Mouse (Mus musculus): ENCODE measurements around the gene Gpsm3.

Gene Gpsm3

DNA sequence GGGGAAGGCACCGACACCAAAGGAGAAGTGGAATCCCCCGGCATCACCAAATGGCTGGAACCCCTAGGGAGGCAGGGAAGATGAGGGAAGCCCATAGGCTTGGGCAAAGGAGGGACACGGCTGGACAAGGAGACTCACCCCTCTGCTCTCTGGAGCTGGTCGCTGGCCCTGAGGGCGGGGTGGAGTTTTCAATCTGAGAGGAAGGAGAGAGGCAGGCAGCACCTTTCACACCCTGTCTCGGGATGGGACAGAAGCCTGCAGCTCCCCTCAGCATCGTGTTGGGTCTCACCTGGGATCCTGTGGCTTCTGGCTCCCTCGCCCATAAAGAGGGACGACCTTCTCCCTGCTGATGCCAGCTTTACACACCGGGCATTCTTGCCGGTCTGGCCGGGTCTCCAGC lies 12.2 kb downstream of the Gpsm3 start:
- DNase-seq (ENCODE audit: low read depth, low spot score): no peak

DNA sequence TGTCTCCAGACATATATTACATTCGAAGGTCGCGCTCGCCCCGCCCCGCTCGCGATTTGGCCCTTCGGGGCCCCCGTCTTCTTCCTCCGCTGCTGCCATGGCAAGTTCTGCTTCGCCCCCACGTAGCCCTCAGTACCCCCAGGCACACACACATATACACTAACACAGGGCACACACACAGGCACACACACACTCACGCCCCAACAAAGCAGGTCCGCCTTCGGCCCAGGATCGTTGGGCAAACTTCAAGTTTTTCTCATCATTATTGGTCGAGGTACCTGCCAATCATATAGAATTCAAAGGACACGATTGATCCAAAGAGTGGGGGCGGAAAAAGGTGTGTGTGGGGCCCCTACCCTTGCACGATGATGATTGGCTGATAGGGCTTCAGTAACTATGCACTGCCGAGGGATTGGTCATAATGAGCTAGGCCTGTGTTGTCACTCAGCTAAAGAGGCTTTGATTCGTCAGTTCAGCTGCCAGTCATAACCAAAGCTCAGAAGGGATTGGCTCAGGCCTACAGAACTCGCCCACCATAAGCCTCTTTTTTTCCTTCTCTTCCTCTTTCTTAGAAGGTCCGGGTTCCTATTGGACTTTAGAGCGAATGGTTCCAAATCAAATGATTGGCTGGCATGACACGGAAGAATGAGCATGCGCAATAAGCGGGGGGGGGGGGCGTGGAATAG lies 13.9 kb downstream of the Gpsm3 start, which contains the start of gene Rnf5:
Gene Rnf5 (minus strand): TSS at position 316 of the 686 bp plus-strand sequence.
- DNase-seq (ENCODE audit: low read depth, low spot score): peak; percentile 100

DNA sequence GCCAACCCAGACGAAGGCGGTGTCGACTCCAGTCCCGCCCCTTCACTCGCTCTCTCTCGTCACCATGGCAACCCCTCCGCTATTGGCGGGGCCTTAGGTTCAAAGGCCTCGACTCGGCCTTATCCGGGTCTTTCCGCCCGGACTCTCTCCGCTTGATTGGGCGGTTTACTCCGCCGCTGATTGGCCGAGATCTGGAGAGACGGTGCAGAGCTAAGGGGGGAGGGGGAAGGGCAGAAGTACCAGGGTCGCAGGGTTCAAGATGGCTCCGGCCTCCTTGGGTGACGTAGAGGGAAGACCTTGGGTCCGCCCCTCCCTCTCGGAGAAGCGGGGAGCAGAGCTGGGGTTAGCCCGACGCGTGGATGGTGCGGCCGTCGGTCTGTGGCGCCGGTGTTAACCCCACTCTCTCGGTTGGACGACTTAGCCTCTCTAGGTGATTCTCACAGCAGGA lies 14.5 kb downstream of the Gpsm3 start, which contains the start of gene Agpat1:
Gene Agpat1 (plus strand): TSS at position 202 of the 448 bp plus-strand sequence.
- DNase-seq (ENCODE audit: low read depth, low spot score): peak; percentile 100

DNA sequence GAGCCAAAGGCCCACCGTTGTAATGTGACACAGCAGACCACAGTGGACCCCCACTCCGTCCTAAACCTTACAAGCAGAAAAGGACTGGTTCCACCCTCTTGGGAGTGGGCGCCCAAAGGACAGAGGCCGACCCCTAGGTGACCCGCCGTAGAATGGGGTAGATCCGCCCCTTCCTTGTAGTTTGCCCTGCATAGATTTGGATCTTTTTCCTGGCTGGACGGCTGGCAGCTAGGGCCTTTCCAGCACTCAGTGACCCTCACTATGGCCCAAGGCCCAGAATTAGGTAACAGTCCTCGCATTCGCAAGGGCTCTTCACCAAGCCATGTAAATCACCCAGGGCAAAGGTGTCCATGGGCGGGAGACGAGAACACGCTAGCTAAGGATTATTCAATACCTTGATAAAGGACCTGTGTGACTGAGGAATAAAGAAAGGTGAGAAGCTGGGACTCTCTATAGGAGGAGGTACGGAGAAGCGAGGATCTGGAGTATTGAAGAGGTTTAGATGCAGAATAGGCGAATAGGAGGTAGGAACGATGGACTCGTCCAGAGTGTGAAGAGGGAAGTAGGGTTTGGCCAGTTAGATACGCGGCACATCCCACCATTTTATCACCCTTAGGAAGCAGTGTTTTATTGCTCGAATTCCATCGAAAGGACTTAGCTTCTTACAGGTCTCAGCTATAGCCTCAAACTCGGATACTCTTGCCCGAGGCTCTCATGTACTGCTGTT lies 15.1 kb downstream of the Gpsm3 start:
- DNase-seq (ENCODE audit: low read depth, low spot score): no peak

DNA sequence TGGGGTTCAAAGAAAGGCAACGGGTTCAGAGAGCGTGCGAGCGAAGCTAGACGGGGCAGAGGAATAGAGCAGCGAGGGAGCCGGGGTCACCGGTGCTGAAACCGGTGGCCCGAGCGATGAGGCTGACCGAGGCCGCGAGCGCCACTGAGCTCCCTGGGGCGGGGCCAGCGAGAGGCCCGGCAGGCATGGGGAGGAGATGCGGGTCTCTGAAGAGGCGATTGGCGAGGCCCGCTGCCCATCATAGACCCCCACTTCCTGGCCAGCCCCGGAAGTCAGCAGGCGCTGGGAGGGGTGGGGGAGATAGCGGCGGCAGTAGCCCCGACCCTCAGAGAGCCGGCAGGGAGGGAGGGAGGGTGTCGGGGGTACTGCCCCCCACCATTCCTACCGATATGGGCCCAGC lies 16.0 kb downstream of the Gpsm3 start:
- peak; percentile 96 for DNase-seq (ENCODE audit: low read depth, low spot score)

DNA sequence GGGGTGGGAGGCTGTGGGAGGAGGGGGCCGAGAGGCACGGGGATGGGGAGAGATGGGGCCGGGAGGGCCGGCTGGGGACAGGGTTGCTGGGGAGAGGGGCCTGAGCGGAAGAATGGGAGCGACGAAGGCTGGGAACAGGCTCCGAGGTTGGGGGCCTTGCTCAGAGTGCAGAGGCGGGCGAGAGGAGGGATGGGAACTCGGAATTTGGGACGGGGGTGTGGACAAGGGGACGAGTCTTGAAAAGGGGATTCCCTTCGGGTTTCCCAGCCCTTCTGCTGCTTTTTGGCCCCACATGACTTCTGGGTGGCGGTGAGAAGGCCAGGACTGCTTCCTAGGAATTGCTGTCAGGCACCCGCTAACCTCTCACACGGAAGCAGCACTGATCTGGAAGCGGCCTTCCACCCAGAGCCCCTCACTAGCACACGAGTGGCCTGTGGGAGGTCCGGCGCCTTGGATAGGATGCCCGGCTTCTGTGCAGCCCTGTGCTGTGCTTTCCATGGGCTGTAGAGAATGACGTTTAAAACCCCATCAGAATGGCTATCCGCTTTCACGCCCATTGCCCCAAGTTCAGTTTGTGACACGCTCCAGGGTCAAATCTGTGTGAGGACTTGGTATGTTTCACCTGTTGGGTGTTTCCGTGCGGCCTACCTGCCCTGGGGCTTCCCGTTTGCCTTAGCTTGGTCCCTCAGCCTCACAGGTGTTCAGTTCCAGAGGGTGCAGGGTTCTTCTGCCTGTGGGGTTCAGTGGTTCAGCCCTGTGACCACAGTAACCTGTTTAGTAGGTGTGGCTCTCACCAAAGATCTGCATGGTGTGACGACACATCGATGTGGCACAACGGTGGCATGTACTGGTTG lies 16.8 kb downstream of the Gpsm3 start:
- DNase-seq (ENCODE audit: low read depth, low spot score): no peak

DNA sequence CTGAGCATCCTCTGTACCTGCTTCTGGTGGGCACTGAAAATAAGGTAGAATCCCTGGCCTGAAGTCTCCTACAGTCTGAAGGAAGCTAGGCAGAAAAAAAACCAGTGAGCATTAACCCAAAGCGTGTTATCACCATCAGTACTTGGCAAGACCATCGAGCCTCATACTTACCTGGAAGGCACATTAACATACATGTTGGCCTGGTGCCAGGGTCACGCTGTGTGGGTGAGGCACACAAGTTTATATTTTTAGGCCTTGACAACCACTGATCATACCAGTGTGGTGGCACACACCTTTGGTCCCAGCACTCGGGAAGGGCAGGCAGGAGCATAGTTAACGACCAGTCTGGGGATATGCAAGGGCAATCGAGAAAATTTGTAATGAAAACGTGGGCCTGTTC lies 18.4 kb downstream of the Gpsm3 start:
- DNase-seq (ENCODE audit: low read depth, low spot score): no peak

DNA sequence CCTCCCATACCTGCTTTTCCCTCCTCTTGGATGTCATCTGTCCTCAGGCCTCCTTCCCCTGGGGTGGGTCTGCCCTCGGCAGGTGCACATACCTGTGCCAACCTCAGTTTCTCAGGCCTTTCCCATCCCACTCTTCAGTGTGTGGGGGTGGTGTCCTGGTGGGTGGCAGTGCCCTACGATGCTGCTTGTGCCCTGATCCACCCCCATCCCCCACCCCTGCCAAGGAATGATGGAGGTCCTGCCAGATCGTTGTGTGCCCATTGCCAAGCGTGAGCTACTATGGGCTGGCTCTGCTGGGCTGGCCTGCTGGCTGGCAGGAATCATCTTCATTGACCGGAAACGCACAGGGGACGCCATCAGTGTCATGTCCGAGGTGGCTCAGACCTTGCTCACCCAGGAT lies 21.4 kb downstream of the Gpsm3 start:
- no peak for DNase-seq (ENCODE audit: low read depth, low spot score)

DNA sequence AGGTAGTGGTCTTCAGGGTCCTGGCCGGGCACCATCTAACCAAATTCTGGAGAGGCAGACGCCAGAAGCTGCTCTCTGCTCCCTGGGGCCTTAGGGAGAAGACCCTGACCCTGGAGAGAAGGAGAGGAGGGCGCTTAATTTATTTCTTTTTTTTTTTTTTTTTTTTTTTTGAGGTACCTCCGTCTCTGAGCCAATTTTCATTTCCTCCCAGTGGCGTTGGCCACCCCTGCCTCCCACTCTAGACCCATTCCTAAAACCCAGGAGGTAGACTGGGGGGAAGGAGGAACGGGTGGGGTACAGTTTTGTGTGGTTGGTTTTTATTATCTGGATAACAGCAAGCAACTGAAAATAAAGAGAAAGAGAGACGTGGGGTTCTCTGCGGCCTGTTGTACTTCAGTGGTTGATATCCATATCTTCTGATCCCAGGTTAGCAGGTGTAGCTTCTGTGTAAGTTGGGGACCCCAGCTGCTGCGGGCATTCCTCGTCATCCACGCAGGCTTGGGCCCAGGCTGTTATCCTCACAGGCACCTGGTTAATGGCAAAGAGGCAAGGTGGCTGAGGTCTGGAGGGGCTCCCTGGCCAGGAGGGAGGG lies 23.5 kb downstream of the Gpsm3 start:
- DNase-seq (ENCODE audit: low read depth, low spot score): no peak

DNA sequence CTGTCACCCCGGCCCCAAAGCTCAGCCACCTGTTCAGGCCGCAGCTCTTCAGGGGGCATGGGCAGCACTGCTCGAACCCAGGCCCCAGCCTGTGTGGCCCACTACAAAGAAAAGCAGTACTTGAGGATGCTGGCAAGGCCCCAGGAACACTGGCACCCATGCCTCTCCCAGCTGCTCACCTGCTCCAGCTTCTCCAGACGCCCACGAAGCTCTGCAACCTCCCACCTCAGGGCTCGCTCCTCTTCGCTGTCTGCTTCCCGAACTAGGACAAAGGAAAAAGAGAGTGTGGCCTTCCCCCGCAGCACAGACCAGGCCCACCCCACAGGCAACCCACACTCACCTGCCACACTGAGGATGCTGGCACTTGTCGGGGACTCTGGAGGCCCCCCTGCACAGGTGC lies 24.2 kb downstream of the Gpsm3 start:
- no peak for DNase-seq (ENCODE audit: low read depth, low spot score)

DNA sequence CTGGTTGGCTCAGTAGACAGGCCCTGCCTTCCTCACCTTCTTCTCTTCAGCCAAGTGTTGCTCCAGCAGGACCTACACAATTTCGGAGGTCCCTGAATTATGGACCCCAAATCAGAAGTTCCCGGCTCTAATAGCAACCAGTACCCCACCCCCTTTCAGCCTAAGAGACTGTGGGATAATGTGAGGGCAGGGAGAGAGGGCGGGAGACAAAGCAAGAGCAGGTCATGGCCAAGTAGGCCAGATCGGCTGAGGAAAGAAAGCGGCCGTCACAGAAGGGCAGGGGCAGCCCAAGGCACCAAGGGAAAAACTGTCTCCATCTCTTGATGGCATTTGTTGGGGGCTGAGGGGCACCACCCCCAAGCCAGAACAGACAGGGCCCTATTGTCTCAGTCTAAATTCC lies 26.3 kb downstream of the Gpsm3 start, which contains the start of gene Egfl8:
Gene Egfl8 (minus strand): TSS at position 101 of the 400 bp plus-strand sequence.
- DNase-seq (ENCODE audit: low read depth, low spot score): no peak

DNA sequence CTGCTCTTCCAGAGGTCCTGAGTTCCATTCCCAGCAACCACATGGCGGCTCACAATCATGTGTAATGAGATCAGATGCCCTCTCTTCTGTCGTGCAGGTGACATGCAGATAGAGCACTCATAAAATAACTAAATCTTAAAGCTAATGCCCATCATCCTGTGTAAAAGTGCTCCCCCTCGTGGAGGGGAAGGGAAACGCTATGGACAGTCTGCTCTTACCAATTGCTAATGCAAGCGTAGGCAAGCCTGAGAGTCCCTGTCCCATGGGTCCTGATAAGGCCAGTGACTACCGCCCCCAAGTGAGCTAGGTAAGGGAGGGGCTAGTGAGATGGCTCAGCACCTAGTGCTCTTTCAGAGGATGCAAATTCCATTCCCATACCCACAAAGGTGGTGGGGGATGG lies 29.4 kb downstream of the Gpsm3 start:
- peak; percentile 84 for DNase-seq (ENCODE audit: low read depth, low spot score)

DNA sequence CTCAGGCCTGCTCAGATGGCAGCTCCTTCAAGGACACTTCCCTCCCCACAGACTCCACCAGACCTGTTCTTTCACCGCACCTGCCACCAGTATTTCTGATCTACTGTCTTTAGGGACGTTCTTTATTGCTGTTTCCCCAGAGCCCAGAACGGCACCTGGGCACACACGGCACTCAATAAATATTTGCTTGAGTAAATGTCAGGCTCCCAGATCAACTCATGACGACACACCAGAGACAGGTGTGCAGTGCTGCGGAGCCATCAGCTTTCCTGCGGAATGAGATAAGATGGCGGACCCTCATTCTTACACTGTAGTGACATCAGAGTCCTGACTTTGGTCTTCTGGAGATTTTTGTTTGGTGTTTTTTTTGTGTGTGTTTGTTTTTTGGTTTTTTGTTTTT lies 31.4 kb downstream of the Gpsm3 start:
- DNase-seq (ENCODE audit: low read depth, low spot score): no peak

DNA sequence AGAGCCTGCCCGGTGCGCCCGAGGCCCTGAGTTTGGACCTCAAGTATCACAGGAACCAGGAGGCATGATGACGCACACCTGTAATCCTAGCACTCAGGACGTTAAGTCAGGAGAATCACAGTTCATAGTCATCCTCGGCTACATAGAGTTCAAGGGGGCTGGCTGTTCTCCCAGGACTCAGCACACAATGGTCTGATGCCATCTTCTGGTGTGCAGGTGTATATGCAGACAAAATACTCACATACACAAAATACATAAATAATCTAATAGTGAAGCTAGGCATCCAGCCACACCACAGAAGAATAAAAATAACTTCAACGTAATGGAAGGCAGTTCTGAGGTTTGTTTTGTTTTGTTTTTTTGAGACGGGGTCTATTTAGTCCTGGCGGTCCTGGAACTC lies 33.6 kb downstream of the Gpsm3 start:
- no peak for DNase-seq (ENCODE audit: low read depth, low spot score)

DNA sequence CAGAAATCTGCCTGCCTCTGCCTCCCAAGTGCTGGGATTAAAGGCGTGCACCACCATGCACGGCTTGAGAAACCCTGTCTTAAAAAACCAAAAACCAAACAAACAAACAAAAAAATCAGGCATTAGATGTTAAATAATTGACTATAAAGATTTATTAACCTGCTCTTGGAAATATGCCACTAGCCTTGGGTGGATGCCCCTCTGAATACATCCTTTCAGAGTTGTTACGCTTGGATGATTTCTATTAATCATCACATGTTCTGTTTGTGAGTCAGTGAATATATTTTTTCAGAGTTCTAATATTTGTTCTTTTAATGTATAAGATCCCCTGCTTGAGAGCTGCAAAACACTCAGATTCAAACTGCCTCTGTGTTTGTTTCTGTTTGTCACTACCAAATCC lies 35.4 kb downstream of the Gpsm3 start:
- DNase-seq (ENCODE audit: low read depth, low spot score): no peak

DNA sequence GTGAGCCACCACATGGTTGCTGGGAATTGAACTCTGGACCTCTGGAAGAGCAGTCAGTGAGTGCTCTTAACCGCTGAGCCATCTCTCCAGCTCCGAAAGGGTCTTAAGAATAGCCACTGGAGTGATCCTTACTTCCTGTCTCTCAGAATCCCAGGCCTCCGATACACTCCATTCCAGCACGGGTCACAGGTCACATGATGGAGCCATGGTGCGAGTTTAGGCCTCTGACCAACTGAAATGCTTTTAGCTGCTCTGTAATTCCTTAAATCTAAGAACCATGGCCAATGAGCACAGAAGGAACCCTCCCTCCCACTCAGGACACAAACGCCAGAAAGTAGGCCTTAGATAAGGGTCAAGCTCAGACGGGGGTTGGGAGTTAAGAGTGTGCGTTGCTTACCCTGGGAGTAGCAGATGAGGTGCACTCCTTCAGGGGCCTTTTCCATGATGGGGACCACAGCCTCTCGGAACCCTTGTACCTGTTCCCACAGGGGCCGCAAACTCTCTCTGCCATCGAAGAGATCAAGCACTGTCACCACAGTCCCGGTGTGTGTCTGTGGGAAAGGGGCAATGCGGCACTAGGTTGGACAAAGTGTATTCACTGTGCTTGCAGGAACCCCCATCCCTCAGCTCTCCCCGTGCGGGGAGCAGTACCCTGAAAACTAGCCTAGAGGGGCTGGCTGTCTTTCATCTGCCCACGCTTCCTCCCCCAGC lies 36.6 kb downstream of the Gpsm3 start:
- DNase-seq (ENCODE audit: low read depth, low spot score): no peak

DNA sequence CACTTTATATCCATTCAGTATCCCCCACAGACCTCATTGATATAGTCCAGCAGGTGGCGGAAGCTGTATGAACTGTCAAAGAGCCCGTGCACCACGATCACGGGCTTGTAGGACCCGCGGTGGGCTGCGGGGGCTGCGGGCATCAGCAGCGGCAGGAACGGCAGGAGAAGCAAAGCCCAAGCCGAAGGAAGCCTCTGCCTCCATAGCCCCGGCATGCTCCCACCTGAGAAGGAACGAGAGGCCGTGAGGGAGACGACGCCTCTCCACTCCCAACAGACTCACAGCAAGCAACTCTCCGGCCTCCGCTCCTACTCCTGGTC lies 37.1 kb downstream of the Gpsm3 start:
- peak; percentile 55 for DNase-seq (ENCODE audit: low read depth, low spot score)

DNA sequence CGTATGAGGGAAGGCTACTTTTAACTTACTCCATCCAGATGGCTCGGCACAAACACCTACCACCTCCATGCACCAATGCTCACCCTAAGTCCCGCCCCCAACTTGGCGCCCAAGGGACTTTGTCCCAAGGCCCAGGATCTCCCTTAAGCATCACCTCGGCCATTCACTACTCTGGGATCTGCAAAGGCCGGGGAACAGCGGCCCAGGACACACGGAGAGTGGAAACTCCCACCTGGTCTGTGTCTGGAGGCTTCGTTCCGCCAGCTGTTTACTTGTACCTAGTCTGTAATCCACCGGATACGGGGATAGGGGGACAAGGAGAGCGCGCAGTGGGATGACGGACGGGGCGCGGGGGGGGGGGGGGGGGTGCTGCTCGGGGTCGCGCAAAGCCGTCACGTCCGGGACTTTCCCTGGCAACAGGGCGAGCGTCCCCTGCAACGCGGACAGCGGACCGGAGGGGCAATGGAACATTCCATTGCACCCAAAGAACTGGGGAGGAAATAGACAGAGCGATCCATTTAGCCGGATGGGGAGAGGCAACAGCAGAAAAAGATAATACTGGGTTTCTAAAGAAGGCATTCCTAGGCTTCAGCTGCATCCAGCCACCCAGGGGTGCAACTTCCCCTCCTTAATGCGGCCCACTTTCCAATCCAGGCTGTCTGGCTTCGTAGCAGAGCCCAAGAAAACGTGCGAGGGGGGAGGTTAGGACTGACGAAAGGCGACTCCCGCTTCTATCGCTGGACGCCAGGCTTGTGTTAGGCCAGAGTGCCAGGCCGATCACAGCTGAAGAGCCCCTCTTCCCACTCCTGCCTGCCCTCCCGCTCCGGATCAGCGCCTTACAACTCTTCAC lies 37.7 kb downstream of the Gpsm3 start:
- DNase-seq (ENCODE audit: low read depth, low spot score): peak; percentile 85

DNA sequence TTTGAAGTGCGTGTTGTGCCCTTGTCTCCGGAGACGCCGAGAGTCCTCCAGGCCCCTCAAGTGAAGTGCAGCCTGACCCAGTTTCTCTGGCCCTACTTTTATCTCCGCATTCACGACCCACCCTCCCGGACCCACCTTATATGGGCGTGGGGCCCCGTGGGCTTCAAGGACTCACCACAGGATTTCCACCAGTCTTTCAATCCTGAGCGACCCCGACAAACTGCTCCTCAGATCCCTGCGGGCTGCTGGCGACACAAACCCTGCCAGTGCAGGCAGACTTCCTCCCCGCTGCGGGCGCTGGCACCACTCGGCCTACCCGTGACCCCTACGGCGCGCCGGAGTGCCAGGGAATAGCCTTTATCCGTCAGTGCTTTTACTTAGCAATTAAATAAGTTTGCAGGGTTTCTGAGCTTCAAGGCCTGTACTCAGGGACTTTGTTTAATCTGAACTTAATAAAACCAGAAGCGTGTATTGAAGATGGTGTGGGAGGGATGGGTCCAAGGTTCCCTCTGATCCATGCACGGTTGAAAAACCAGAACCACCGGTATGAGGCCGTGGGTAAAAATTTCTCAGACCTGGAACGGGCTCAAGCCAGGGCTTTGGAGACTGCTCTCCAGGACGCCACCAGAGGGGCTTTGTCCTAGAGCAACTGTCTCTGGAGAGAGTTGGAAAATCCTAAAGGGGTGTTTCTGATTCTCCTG lies 38.5 kb downstream of the Gpsm3 start, which contains the start of gene Ppt2:
Gene Ppt2 (minus strand): TSS at position 568 of the 701 bp plus-strand sequence.
- DNase-seq (ENCODE audit: low read depth, low spot score): no peak

DNA sequence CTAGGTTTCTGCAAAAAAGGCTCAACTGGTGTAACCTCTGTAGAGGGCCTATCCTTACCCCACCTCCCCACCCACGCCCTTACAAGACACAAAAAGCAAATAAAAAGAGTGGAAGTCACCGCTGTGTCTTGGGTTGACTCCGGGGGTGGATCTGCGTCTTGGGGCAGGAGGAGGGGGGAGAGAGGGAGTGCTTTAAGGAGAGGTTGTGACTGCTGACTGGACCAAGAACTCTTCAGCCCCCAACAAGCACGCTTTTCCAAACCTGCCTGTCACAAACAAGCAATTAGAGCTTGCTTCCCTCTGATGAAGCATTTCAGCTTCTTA lies 39.0 kb downstream of the Gpsm3 start:
- DNase-seq (ENCODE audit: low read depth, low spot score): no peak
